Mouse (Mus musculus): ENCODE data around the gene Mid1.

DNA sequence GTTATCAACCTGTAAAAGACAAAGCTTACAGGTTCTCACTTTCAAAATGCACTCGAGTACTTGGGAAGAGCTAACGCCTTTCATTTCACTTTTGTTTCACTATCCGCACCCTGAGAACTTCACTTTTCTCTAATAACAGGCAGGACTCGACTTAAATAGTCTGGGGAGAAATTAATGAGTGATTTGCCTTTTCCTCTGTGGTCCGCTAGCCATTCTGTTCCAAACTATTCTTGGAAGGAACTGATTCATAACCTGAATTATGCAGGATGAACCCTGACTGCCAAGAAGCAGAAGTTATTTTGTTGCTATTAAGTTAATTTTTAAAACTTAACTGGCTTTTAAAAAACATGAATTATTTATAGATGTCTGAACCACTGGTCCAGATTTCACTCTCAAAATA is 120.8 kb downstream of the Mid1 start:
- TF ChIP-seq CTCF (IDR thresholded peaks at IDR 0.05) (no peak), EP300 (IDR thresholded peaks at IDR 0.05) (no peak)
